Mouse (Mus musculus): ENCODE results near the gene Shc3. TPM values are rescaled to one million over a fixed set of nuclear protein-coding genes. Genes with fewer than 3 reads are reported as not detected.

Gene Shc3
- total and polyA plus RNA-seq, 3 experiments = 0.11 TPM; not detected in 2

DNA sequence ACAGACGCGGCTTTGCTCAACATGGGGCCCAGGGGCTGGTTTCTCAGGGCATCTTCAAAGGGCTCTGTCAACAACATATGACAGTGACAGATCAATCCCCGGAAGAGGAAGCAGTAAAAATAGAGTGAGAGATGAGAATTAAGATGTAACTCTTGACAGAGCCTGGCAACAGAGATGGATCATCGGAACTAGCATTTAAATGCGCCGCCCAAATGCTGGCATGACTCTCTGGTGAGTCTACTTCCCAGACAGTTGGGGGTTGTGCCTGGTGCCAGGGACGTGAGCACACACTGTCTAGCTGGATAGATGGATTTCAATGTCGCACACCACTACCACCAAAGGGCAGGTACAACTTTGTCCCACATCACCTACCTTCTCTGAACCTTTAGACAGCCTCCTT lies 126.3 kb downstream of the Shc3 start:
- DNase-seq (ENCODE audit: low spot score) = no peak
- TF ChIP-seq GATA1 (IDR thresholded peaks at IDR 0.05; ENCODE audit: borderline replicate concordance, low read length) (no peak), TAL1 (conservative IDR thresholded peaks at IDR 0.05; ENCODE audit: low read depth, low read length) (no peak), POLR2AphosphoS5 (IDR thresholded peaks at IDR 0.05; ENCODE audit: insufficient replicate concordance, low read depth, low read length) (no peak), CTCF (IDR thresholded peaks at IDR 0.05; ENCODE audit: low read depth, low read length) (no peak)
- peaks cover 20% of the 10 kb centered on the region for H3K9me3 ChIP-seq (replicated peaks)
- ATAC-seq (ENCODE audit: extremely low read depth, insufficient number of reproducible peaks, low FRiP score, poor library complexity, severe bottlenecking) = no peak
- no peak overlapping the region for H3K4me3 ChIP-seq (ENCODE audit: low read depth, low read length)
- H3K36me3 ChIP-seq (replicated peaks) = no peaks in the 10 kb centered on the region
- no peaks in the 10 kb centered on the region for H3K27me3 ChIP-seq (ENCODE audit: insufficient read depth, low read length)
- no peaks in the 10 kb centered on the region for H3K4me1 ChIP-seq (ENCODE audit: insufficient read depth, low read depth, low read length)

DNA sequence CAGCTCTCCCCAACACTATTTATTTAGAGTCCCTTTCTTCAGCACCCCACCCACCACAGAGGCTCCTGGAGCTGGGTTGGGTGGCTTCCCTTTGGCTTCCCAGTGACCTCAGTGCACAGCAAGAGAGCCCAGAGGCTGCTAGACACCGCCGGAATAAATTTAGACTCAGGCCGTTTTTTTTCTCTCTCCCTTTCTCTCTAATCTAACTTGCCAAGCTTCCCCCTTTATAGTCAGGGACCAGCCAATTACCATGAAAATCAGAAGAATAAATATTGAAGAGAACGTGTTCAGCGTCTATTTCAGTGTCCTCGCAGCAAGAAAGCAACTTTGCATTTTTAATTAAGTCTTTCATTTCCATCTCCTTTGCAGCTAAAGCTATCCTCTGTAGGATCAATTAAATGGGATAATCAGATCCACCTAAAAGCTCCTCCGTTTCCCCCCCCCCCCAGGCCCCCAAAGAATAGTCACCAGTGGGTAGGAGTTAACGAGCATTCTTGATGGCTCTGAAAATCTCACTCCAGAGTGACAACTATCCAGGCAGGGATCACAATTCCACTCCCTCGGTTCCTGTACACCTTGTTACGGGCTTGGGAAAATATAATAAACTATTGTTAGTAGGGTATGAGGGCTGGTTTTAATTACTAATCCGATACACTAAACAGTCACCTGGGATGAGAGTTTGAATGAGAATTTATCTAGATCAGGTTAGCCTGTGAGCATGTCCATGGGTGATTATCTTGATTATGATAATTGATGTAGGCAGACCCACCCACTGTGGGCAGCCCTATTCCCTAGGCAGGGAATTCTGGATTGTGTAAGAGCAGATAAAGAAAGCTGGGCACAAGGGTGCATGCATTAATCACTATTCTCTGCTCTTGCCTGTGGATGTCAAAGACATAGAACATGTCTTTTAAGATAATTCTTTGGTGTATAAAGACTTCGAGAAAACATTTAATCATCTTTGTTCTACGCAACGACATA lies 131.8 kb downstream of the Shc3 start:
- no peak for ATAC-seq (ENCODE audit: extremely low read depth, insufficient number of reproducible peaks, low FRiP score, poor library complexity, severe bottlenecking)
- H3K4me3 ChIP-seq (ENCODE audit: low read depth, low read length) = no peak overlapping the region
- H3K4me1 ChIP-seq (ENCODE audit: insufficient read depth, low read depth, low read length) = no peaks in the 10 kb centered on the region
- TF ChIP-seq CTCF (IDR thresholded peaks at IDR 0.05; ENCODE audit: low read depth, low read length) (no peak), GATA2 (IDR thresholded peaks at IDR 0.05; ENCODE audit: borderline replicate concordance, low read depth, low read length) (no peak), TAL1 (conservative IDR thresholded peaks at IDR 0.05; ENCODE audit: low read depth, low read length) (no peak), POLR2AphosphoS5 (IDR thresholded peaks at IDR 0.05; ENCODE audit: insufficient replicate concordance, low read depth, low read length) (no peak), GATA1 (IDR thresholded peaks at IDR 0.05; ENCODE audit: borderline replicate concordance, low read length) (no peak)
- H3K9me3 ChIP-seq (replicated peaks) = peaks cover 18% of the 10 kb centered on the region
- no peaks in the 10 kb centered on the region for H3K36me3 ChIP-seq (replicated peaks)
- DNase-seq (ENCODE audit: low spot score) = no peak
- H3K27me3 ChIP-seq (ENCODE audit: insufficient read depth, low read length) = no peaks in the 10 kb centered on the region

DNA sequence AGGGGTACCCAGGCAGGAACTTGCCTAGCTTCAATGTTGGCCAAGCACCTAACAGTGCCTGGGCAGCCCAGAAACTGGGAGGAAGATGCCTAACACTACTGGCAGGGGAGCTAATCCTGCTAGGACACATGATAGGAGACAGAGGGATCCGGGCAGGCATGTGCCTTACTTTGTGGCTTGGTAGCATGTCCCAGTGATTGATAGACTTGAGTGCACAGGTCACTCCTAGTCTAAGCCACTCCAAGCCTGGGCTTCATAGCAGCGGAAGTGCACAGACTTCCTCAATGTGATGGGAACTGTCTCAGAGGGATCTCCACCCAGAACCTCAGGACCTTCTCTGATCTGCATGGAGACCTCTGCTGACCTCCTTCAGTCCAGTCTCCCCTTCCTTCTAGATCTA lies 134.1 kb downstream of the Shc3 start:
- no peaks in the 10 kb centered on the region for H3K4me1 ChIP-seq (ENCODE audit: insufficient read depth, low read depth, low read length)
- peaks cover 25% of the 10 kb centered on the region for H3K9me3 ChIP-seq (replicated peaks)
- no peaks in the 10 kb centered on the region for H3K36me3 ChIP-seq (replicated peaks)
- no peak for TF ChIP-seq GATA2 (IDR thresholded peaks at IDR 0.05; ENCODE audit: borderline replicate concordance, low read depth, low read length)
- no peak for TF ChIP-seq TAL1 (conservative IDR thresholded peaks at IDR 0.05; ENCODE audit: low read depth, low read length)
- TF ChIP-seq POLR2AphosphoS5 (IDR thresholded peaks at IDR 0.05; ENCODE audit: insufficient replicate concordance, low read depth, low read length) = no peak
- TF ChIP-seq GATA1 (IDR thresholded peaks at IDR 0.05; ENCODE audit: borderline replicate concordance, low read length) = no peak
- no peak for TF ChIP-seq CTCF (IDR thresholded peaks at IDR 0.05; ENCODE audit: low read depth, low read length)
- H3K4me3 ChIP-seq (ENCODE audit: low read depth, low read length) = no peak overlapping the region
- DNase-seq (ENCODE audit: low spot score) = no peak
- no peaks in the 10 kb centered on the region for H3K27me3 ChIP-seq (ENCODE audit: insufficient read depth, low read length)
- ATAC-seq (ENCODE audit: extremely low read depth, insufficient number of reproducible peaks, low FRiP score, poor library complexity, severe bottlenecking) = no peak

DNA sequence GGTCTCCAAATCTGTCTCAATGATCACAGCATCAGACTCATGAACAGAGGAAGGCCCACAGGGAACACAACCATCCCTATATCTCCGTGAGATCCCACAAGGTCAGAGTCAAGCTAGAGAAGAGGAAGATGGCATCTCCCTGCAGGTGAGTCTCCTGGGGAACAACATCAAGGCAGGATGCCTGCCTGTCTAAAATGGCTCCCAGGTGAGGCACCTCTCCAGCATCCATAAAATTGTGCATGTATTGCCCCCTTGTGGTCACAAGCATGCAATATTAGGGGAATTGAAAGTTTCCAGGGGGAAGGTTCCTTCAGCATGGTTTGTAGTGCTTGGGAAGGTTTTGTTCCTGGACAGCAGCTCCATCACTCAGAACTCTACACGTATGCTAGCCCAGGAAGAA lies 134.8 kb downstream of the Shc3 start:
- Histone ChIP-seq H3K4me3 (ENCODE audit: low read depth, low read length) (no peak overlapping the region), H3K36me3 (replicated peaks) (no peaks in the 10 kb centered on the region), H3K27me3 (ENCODE audit: insufficient read depth, low read length) (no peaks in the 10 kb centered on the region), H3K4me1 (ENCODE audit: insufficient read depth, low read depth, low read length) (no peaks in the 10 kb centered on the region), H3K9me3 (replicated peaks) (peaks cover 25% of the 10 kb centered on the region)
- DNase-seq (ENCODE audit: low spot score) (no peak), ATAC-seq (ENCODE audit: extremely low read depth, insufficient number of reproducible peaks, low FRiP score, poor library complexity, severe bottlenecking) (no peak)
- TF ChIP-seq TAL1 (conservative IDR thresholded peaks at IDR 0.05; ENCODE audit: low read depth, low read length) (no peak), GATA2 (IDR thresholded peaks at IDR 0.05; ENCODE audit: borderline replicate concordance, low read depth, low read length) (no peak), POLR2AphosphoS5 (IDR thresholded peaks at IDR 0.05; ENCODE audit: insufficient replicate concordance, low read depth, low read length) (no peak), GATA1 (IDR thresholded peaks at IDR 0.05; ENCODE audit: borderline replicate concordance, low read length) (no peak), CTCF (IDR thresholded peaks at IDR 0.05; ENCODE audit: low read depth, low read length) (no peak)

DNA sequence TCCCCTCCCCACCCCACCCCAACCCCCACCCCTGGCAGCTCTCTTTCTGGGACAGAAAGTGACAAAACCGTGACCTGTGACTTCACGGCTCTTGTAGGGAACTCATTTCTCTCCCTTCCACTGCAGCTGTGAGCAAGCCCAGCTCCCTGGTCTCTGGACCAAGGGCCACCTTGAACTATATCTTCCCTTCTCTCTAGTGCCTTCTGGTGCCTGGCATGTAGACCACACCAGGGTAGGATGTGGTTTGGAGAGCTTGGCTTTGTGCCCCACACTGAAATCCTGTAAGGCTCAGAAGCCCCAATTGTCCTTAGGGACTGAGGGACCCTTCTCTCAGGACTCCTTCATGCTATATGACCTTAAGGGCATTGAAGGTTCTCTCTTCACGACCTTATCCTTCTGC lies 135.8 kb downstream of the Shc3 start:
- H3K4me3 ChIP-seq (ENCODE audit: low read depth, low read length) = no peak overlapping the region
- DNase-seq (ENCODE audit: low spot score) (no peak), ATAC-seq (ENCODE audit: extremely low read depth, insufficient number of reproducible peaks, low FRiP score, poor library complexity, severe bottlenecking) (no peak)
- TF ChIP-seq GATA1 (IDR thresholded peaks at IDR 0.05; ENCODE audit: borderline replicate concordance, low read length) (no peak), POLR2AphosphoS5 (IDR thresholded peaks at IDR 0.05; ENCODE audit: insufficient replicate concordance, low read depth, low read length) (no peak), TAL1 (conservative IDR thresholded peaks at IDR 0.05; ENCODE audit: low read depth, low read length) (no peak), GATA2 (IDR thresholded peaks at IDR 0.05; ENCODE audit: borderline replicate concordance, low read depth, low read length) (no peak), CTCF (IDR thresholded peaks at IDR 0.05; ENCODE audit: low read depth, low read length) (no peak)
- no peaks in the 10 kb centered on the region for H3K36me3 ChIP-seq (replicated peaks)
- no peaks in the 10 kb centered on the region for H3K4me1 ChIP-seq (ENCODE audit: insufficient read depth, low read depth, low read length)
- no peaks in the 10 kb centered on the region for H3K27me3 ChIP-seq (ENCODE audit: insufficient read depth, low read length)
- peaks cover 25% of the 10 kb centered on the region for H3K9me3 ChIP-seq (replicated peaks)

DNA sequence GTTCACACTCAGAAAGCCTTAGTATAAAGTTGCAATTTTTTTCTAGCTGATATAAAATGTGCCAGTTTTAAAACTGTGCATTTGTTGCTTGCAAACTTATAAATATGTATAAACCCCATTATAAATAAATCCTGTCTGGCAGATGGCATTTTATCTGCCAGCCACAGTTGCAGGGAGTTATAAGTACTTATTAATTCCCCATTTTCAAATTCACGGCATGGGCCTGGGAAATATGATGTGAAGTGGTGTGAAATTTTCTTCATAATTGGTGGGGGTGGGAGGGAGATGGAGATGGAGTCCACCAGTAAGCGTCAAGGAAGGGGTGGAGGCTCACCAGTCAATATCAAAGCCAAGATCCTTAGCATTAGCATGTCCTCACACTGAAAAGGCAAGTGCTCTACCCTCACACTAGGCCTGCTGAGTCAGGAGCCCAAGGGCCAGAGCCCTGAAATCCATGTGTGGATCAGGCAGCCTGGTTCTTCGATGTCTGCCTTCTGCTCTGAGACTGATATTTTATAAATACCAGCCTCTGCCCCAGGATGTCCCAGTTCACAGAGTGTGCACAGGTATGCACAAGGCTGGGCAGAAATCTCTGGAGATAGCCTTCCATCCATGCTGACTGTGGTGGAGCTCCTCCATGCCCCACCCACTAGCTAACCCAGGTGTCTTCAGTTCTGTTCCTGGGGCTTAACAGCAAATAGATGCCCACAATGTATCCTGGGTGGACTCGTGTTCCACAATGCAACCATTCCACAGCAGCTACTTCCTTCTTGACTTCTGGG lies 143.4 kb downstream of the Shc3 start:
- Histone ChIP-seq H3K4me1 (ENCODE audit: insufficient read depth, low read depth, low read length) (no peaks in the 10 kb centered on the region), H3K4me3 (ENCODE audit: low read depth, low read length) (no peak overlapping the region), H3K9me3 (replicated peaks) (peaks cover 50% of the 10 kb centered on the region), H3K27me3 (ENCODE audit: insufficient read depth, low read length) (no peaks in the 10 kb centered on the region), H3K36me3 (replicated peaks) (no peaks in the 10 kb centered on the region)
- TF ChIP-seq CTCF (IDR thresholded peaks at IDR 0.05; ENCODE audit: low read depth, low read length) (no peak), GATA2 (IDR thresholded peaks at IDR 0.05; ENCODE audit: borderline replicate concordance, low read depth, low read length) (no peak), POLR2AphosphoS5 (IDR thresholded peaks at IDR 0.05; ENCODE audit: insufficient replicate concordance, low read depth, low read length) (no peak), GATA1 (IDR thresholded peaks at IDR 0.05; ENCODE audit: borderline replicate concordance, low read length) (no peak), TAL1 (conservative IDR thresholded peaks at IDR 0.05; ENCODE audit: low read depth, low read length) (no peak)
- ATAC-seq (ENCODE audit: extremely low read depth, insufficient number of reproducible peaks, low FRiP score, poor library complexity, severe bottlenecking) (no peak), DNase-seq (ENCODE audit: low spot score) (no peak)
